Mouse (Mus musculus) kidney, postnatal 25 days (tissue): ENCODE data around the gene Ift20.
A peak's percentile ranks its signal among the peaks of the same experiment; 100 is the strongest.
"Not testable (repeated sequence)": the region's sequence is repeated elsewhere in the genome, so short reads cannot be mapped to it uniquely, and the experiment has no call there.

ENCODE experiments used
- DNase-seq, 2 experiments: peaks; one replicate each; pipeline ENCODE4 v3.0.0; 2021; ENCODE audit warnings: mixed read lengths in 2 of 2

The Ift20 gene

GRCm38 (mm10) chr11:78568827-78569226 lies 32.7 kb downstream of the Ift20 start:
- no peak for DNase-seq

- DNase-seq, result peak; percentile 37 to 55
Observed at GRCm38 (mm10) chr11:78569806-78570205, 33.6 kb downstream of the Ift20 start.

- DNase-seq, result no peak
Observed at GRCm38 (mm10) chr11:78571441-78571840, 35.3 kb downstream of the Ift20 start.

- DNase-seq, result no peak
Observed at GRCm38 (mm10) chr11:78571854-78572253, 35.7 kb downstream of the Ift20 start.

- DNase-seq, result not testable (repeated sequence)
Observed at GRCm38 (mm10) chr11:78574031-78574430, 37.9 kb downstream of the Ift20 start.

- no peak for DNase-seq
Observed at GRCm38 (mm10) chr11:78574536-78574935, 38.4 kb downstream of the Ift20 start.

- no peak for DNase-seq
Observed at GRCm38 (mm10) chr11:78574975-78575374, 38.8 kb downstream of the Ift20 start.

- no peak for DNase-seq
Observed at GRCm38 (mm10) chr11:78582848-78583247, 46.7 kb downstream of the Ift20 start.

GRCm38 (mm10) chr11:78586099-78586498 lies 49.9 kb downstream of the Ift20 start:
- DNase-seq, result no peak

- DNase-seq, result not testable (repeated sequence)
Observed at GRCm38 (mm10) chr11:78587677-78588076, 51.5 kb downstream of the Ift20 start.
